Mouse (Mus musculus): ENCODE results near the gene Slc25a10. TPM values are rescaled to one million over a fixed set of nuclear protein-coding genes. Genes with fewer than 3 reads are reported as not detected.

Slc25a10 gene
- 372 and 561 TPM in 2 replicates for polyA plus RNA-seq (2012; rRNA removed)

GRCm38 (mm10) chr11:120491317-120492023 is at the start of gene Slc25a10:
TSS of gene Slc25a10 (plus strand) at chr11:120491840.
- DNase-seq (ENCODE audit: low read depth): no peak

- DNase-seq (ENCODE audit: low read depth): no peak
Observed at GRCm38 (mm10) chr11:120442344-120442743, 49.3 kb upstream of the Slc25a10 start, which contains the start of gene Tspan10. TSS of gene Tspan10 (plus strand) at chr11:120442644.

- DNase-seq (ENCODE audit: low read depth): no peak
Observed at GRCm38 (mm10) chr11:120442765-120443280, 48.8 kb upstream of the Slc25a10 start.

- DNase-seq (ENCODE audit: low read depth): no peak
Observed at GRCm38 (mm10) chr11:120444106-120444505, 47.5 kb upstream of the Slc25a10 start.

GRCm38 (mm10) chr11:120445475-120445874 is 46.2 kb upstream of the Slc25a10 start:
- no peak for DNase-seq (ENCODE audit: low read depth)

GRCm38 (mm10) chr11:120447179-120447578 is 44.5 kb upstream of the Slc25a10 start:
- no peak for DNase-seq (ENCODE audit: low read depth)

- no peak for DNase-seq (ENCODE audit: low read depth)
Observed at GRCm38 (mm10) chr11:120452246-120452645, 39.4 kb upstream of the Slc25a10 start.

- no peak for DNase-seq (ENCODE audit: low read depth)
Observed at GRCm38 (mm10) chr11:120453306-120453705, 38.3 kb upstream of the Slc25a10 start, which contains the start of gene Pde6g. TSS of gene Pde6g (minus strand) at chr11:120453500.

- DNase-seq (ENCODE audit: low read depth): no peak
Observed at GRCm38 (mm10) chr11:120454965-120455364, 36.7 kb upstream of the Slc25a10 start.

- no peak for DNase-seq (ENCODE audit: low read depth)
Observed at GRCm38 (mm10) chr11:120455413-120455812, 36.2 kb upstream of the Slc25a10 start.

GRCm38 (mm10) chr11:120457370-120457769 is 34.3 kb upstream of the Slc25a10 start:
- no peak for DNase-seq (ENCODE audit: low read depth)

GRCm38 (mm10) chr11:120457772-120458751 is 33.6 kb upstream of the Slc25a10 start, which contains the start of the genes Oxld1 and Ccdc137:
TSS of gene Oxld1 (minus strand) at chr11:120458068.
TSS of gene Ccdc137 (plus strand) at chr11:120458115.
- DNase-seq (ENCODE audit: low read depth): no peak

GRCm38 (mm10) chr11:120458847-120459597 is 32.6 kb upstream of the Slc25a10 start:
- DNase-seq (ENCODE audit: low read depth): no peak

- no peak for DNase-seq (ENCODE audit: low read depth)
Observed at GRCm38 (mm10) chr11:120463536-120463935, 28.1 kb upstream of the Slc25a10 start.

- no peak for DNase-seq (ENCODE audit: low read depth)
Observed at GRCm38 (mm10) chr11:120464365-120464764, 27.3 kb upstream of the Slc25a10 start.

- no peak for DNase-seq (ENCODE audit: low read depth)
Observed at GRCm38 (mm10) chr11:120465521-120465920, 26.1 kb upstream of the Slc25a10 start.

GRCm38 (mm10) chr11:120467051-120467735 is 24.4 kb upstream of the Slc25a10 start, which contains the start of gene Arl16:
TSS of gene Arl16 (minus strand) at chr11:120467607.
- DNase-seq (ENCODE audit: low read depth): no peak

- no peak for DNase-seq (ENCODE audit: low read depth)
Observed at GRCm38 (mm10) chr11:120467736-120468092, 23.9 kb upstream of the Slc25a10 start.

- no peak for DNase-seq (ENCODE audit: low read depth)
Observed at GRCm38 (mm10) chr11:120472052-120472451, 19.6 kb upstream of the Slc25a10 start.

GRCm38 (mm10) chr11:120483448-120483934 is 8.1 kb upstream of the Slc25a10 start:
- no peak for DNase-seq (ENCODE audit: low read depth)
